Mouse (Mus musculus) CD4-positive, CD25-positive, alpha-beta regulatory T cell, adult 2 months (primary cell): ENCODE results near the gene Mfsd12.

Experiments
- DNase-seq: peaks from one replicate; pipeline ENCODE4 v3.0.0-alpha.2; 2012; ENCODE audit warnings: low read depth, low spot score

The Mfsd12 gene

DNA sequence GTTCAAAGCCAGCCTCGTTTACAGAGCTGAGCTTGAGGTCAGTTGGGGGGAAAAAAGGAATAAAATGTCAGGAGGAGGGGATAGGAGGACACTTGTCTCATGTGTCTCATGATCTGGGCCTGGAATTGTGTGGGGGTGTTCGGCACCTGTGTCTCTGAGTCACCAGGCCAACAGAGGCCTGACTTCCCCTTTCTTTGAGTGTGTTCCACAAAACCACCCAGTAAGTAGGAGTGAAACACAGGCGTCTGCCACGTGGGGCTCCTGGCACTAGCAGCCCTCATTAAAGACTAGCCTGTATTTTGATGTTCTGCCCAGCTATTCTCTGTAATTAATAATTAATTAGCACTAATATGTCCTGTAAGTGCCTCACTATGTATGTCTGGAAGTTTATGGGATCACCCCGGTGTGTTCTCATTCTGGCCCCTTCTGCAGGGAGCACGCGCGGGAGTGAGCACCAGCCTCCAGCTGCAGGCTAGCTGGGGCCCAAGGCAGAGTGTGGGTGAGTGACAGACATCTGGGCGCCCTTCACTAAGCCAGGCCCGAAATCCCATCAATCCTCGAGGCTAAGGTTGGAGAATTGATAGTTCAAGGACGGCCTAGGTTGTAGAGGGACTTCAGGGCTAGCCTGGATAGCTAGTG lies 820 bp upstream of the Mfsd12 start:
- DNase-seq = no peak

GRCm38 (mm10) chr10:81358209-81358608 lies 918 bp downstream of the Mfsd12 start:
- DNase-seq = no peak

- DNase-seq = no peak
Observed at GRCm38 (mm10) chr10:81358841-81359240, 1.6 kb downstream of the Mfsd12 start.

GRCm38 (mm10) chr10:81360721-81361120 lies 3.4 kb downstream of the Mfsd12 start:
- no peak for DNase-seq

GRCm38 (mm10) chr10:81362336-81362949 lies 5.2 kb downstream of the Mfsd12 start:
- DNase-seq = no peak

DNA sequence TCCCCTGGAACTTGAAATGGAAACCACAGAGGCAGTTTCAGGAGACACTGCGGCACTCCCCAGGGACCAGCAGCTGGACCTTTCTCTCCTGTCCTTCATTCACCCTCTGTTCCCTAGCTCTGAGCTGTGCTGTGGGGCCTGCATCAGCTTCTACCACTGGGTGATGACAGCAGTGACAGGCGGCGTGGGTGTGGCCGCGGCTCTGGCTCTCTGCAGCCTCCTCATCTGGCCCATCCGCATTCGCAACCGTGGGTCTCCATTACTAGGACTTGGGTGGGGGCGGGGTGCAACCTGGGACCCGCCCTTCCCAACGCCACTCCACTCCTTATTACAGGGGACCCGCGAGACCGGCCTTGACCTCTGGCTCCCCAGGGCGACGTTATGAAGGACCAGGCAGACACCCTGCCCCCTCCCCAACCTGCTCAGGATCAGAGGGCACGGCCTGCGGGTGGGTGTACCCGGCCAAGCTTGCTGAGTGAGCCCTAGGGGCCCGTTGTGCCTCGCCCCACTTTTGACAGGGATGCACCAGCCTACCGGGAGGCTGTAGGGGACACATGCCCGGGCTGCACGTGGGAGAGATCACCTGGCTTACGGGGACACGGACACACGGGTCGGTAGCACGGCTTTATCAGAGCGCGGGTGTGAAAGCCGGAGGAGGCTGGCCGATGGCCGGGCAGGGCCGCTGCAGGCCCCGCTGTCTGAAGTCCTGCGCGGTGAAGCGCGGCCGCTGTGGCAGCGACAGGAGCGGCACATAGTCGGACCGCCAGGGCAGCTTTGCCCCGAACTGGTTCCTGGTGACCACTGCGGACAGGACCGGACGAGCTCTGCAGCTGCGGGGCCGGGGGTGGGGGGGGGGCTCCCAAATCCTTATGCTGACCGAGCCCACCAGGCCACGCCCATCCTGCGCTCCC lies 6.4 kb downstream of the Mfsd12 start:
- no peak for DNase-seq

GRCm38 (mm10) chr10:81364666-81365065 lies 7.4 kb downstream of the Mfsd12 start:
- no peak for DNase-seq

DNA sequence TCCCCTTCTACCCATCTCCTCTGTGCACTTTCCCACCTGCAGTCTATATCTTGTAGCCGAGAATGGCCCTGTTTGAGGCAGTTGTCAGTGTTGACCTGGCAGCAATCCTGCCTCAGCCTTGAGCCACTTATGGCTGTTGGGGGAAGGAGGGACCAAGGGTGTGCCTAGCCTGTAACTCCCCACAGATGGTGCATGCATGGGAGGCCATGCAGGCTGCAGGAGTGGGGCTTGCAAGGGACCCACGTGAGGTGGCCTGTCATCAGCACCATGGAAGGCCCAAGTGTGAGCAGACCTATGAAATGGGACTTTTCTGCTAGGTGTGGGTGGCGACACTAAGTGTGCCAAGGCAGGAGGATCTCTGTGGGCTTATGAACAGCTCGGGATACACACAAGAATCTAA lies 7.8 kb downstream of the Mfsd12 start:
- DNase-seq = no peak

DNA sequence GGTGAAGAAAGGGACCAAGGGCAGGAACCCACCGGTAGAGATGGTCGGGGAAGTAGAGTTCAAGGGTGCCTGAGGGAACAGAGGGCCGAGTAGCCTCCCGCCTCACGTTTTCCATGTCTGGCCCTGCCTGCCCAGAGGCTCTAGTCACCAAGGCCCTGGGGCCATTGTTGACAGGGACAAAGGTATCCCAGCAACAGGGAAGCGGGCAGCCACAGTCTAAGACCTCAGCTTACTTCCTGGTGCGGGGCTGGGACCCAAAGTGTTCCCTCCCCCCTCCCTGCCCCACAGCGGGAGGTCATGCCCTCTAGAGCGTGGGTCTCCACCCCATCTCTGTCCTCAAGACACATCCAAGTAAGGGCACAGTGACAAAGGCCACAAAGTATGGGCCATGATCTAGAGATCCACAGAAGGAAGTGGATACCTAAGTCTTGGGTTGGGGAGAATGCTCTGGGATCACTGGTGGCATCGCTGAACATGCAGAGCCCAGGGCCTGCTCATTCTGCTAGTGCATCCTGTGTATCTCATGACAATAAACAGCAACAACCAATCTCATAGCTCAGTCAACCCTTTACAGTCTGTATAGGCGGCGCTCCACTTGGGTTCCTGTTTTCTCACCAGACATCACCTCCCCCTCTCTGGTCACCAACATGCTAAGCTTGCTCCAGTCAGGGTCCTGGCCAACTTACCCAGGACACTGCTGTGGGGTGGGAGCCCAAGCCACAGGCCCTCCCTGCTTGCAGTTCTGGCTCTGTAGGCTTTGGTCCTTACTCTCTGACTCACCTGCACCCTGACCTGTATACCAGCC lies 8.6 kb downstream of the Mfsd12 start, which contains the start of gene 4930404N11Rik:
TSS of gene 4930404N11Rik (minus strand) at position 145 of the 805 bp plus-strand sequence.
- no peak for DNase-seq

DNA sequence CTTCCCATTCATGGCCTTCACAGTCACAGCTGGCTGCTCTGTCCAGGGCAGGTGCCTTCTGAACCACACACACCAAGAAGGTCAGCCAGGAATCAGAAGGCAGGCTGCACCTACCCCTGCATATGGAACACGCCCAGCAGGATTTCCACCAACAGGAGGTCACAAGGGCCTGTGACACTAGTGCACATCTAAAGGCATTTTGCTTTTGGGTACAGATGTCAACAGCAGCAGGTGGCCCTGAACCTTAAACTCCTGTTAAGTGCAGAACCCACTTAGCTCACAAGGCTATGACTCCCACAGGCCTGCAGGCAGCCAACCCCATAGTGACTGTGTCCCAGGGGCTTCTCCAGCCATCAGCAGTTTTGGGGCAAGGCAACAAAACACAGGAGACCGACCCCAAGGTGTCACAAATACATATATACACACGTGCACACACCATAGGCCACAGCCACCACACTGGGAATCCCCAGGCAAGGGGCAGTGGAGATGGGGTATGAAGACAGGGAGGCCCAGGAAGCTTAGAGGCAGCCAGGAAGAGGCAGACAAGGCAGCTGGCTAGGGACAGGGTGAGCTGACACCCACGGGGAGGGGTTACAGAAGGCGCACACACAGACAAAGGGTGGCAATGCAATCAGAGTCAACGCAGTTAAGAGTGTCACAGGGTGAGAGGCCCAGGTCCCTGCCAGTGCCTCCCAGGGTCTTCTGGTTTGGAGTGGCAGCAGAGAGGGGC lies 9.4 kb downstream of the Mfsd12 start:
- DNase-seq = no peak

DNA sequence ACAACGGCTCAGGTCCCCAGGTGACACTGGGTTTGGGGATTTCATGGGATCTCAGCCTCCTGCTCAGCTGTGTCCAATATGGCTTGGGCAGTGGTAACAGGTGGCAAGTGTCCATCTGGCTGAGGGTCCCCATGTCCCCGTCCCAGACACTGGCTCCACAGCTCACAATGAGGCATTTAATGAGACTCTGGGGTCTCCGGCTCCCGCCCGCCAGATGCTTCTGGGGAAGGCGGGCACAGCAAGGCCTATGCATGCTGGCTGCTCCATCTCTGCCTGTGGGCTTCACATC lies 9.9 kb downstream of the Mfsd12 start:
- DNase-seq = no peak

GRCm38 (mm10) chr10:81375322-81375721 lies 18.0 kb downstream of the Mfsd12 start:
- no peak for DNase-seq

GRCm38 (mm10) chr10:81376561-81377361 lies 19.5 kb downstream of the Mfsd12 start:
- DNase-seq = no peak

GRCm38 (mm10) chr10:81377362-81377664 lies 20.0 kb downstream of the Mfsd12 start:
- no peak for DNase-seq

DNA sequence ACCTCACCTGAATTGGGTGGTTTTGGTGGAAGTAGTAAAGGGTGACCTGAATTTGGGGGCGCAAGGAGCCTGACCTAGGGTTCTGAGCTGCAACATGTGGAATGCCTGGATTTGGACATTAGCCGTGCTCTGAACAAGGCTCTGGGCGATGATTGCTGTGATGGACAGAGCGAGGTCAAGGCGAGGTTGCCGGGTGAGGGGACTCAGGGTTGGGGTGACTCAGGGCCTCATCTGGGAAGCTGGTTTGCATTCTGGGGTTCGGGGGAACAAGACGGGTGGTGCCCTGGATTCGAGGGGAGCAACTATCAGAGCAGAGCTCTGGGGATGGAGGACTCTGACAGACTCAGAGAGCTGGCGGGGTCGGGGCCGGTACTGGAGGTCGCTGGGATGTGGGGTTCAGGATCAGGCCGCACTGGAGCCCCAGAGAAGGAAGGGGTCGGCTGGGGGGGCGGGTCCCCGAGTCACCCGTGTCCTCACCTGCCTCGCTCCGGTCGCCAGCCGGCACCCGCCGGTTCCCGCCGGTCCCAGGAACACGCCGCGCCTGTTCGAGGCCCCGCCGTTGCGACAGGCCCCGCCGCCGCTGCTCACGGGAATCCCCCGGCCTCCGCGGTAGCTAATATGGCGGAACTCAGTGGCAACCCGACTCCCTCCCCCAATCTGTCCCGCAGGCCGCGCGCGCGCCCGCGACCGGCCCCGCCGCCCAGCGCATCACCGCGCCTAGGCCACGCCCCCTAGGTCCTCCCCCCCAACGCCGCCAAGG lies 20.7 kb downstream of the Mfsd12 start, which contains the start of gene Fzr1:
TSS of gene Fzr1 (minus strand) at position 724 of the 760 bp plus-strand sequence.
- DNase-seq = no peak

GRCm38 (mm10) chr10:81378553-81379182 lies 21.4 kb downstream of the Mfsd12 start:
- DNase-seq = peak; percentile 100

DNA sequence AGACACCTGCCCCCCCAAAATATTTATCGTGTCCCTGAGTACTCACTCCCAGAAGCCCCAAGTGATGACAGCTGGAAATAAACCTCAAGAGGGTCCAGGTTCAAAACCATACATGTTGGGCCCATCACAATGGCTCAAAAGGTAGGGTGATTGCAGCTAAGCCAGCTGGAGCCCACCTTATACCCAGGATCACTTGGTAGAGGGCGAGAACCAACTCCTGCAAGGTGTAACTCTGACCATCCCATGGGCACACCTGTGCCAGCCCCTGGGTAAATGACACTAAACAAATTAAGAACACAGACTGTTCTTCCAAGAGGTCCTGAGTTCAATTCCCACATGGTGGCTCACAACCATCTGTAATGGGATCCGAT lies 21.9 kb downstream of the Mfsd12 start:
- no peak for DNase-seq

GRCm38 (mm10) chr10:81379809-81380378 lies 22.6 kb downstream of the Mfsd12 start:
- no peak for DNase-seq

GRCm38 (mm10) chr10:81382039-81382438 lies 24.7 kb downstream of the Mfsd12 start:
- peak; percentile 36 for DNase-seq
